In the genomic region with DNA sequence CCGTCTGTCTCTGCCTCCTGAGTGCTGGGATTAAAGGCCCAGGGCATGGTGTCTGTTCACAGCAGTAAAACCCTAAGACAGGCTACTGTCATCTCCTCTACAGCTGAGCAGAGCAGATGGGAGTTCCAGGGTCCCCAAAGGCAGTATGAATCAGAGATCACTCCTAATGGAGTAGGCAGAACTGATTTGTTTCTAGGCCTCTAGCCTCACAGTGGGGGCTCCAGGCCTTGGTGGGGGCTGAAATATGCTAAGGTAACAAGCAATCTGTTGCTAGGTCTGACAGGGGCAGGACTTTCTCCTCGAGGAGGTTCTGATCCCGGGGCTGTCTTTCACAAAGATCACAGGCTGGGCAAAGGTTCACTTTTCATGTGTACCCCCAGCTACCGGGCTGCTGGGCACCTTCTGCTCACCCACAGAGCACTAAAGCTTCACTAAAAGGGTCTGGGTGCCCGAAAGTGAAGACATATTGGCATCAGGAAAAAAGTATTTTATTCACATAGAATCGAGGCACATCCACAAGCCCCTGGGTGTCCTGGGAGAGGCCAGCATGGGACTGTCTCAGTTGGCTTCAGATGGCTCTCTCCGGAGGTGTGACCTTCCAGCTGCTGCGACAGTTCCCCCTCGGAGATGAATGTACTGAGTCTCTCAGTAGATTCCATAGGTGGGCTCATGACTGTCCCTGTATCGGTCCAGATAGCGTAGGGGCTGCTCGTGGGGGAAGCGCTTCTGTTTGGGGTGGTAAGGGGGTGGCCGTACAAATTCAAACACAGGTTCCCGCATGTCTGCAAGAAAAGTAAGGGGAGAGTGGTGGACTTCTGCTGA, we compare ENCODE assay signal across 8 mouse cellular contexts. TPM values are rescaled to one million over a fixed set of nuclear protein-coding genes. Genes with fewer than 3 reads are reported as not detected.
DNase-seq lines count a peak whose midpoint lies in the region; ATAC-seq and TF ChIP-seq lines count a peak whose summit lies in the region.

No protein-coding gene starts in this region.

- intact Hi-C loops in left cerebral cortex, postnatal 36 days (cut with DNase I): loop anchor here (2.0 to 5.0 kb wide), 2 partner anchors 101 to 199 kb away; a partner anchor contains a TSS

- peaks cover 11% of the 10 kb centered on the region for H3K4me1 ChIP-seq in kidney, postnatal 0 days (replicated peaks; ENCODE audit: insufficient read depth, low read length)
- H3K4me1 ChIP-seq in embryonic facial prominence, embryonic 10.5 days: peaks cover 64% of the 10 kb centered on the region
- H3K4me1 ChIP-seq in intestine, embryonic 14.5 days (replicated peaks; ENCODE audit: control insufficient read depth, insufficient read depth, low read length): peaks cover 18% of the 10 kb centered on the region

- peak overlapping the region; percentile 91 for H3K27ac ChIP-seq in kidney, postnatal 0 days
- 0 out of 2 replicates have a peak overlapping the region, but pooled peaks have one; percentile 26 for H3K27ac ChIP-seq in embryonic facial prominence, embryonic 10.5 days (replicated peaks)
- H3K27ac ChIP-seq in intestine, embryonic 14.5 days (ENCODE audit: low read depth): peak overlapping the region; percentile 84

- no peak for TF ChIP-seq CTCF in kidney, postnatal 0 days (IDR thresholded peaks at IDR 0.05; ENCODE audit: low read depth)

- peak overlapping the region; percentile 72 for H3K4me2 ChIP-seq in kidney, postnatal 0 days (ENCODE audit: low read length)
- peak overlapping the region; percentile 50 for H3K4me2 ChIP-seq in intestine, embryonic 14.5 days (ENCODE audit: low read length)
- peak overlapping the region; percentile 93 for H3K4me2 ChIP-seq in myocyte (ENCODE audit: low read depth)

- TF ChIP-seq POLR2A in myocyte (IDR thresholded peaks at IDR 0.05; ENCODE audit: insufficient read length, low read depth): no peak

- H3K79me2 ChIP-seq in myocyte (ENCODE audit: control insufficient read depth, insufficient read depth): peaks cover 8% of the 10 kb centered on the region

- peak overlapping the region; percentile 27 for H3ac ChIP-seq in myocyte (ENCODE audit: control insufficient read depth, insufficient read length)

- DNase-seq in kidney, postnatal 0 days (ENCODE audit: low spot score): no peak
- no peak for DNase-seq in kidney, postnatal 36 days
- no peak for DNase-seq in embryonic facial prominence, embryonic 10.5 days (ENCODE audit: low spot score)
- peak; percentile 67 for DNase-seq in intestine, embryonic 14.5 days (ENCODE audit: low spot score)
- DNase-seq in layer of hippocampus, adult 18-20 months (ENCODE audit: low spot score in 2 of 2): no peak
- no peak for DNase-seq in left cerebral cortex, adult 11 months (ENCODE audit: low spot score)
- DNase-seq in left cerebral cortex, postnatal 36 days (ENCODE audit: low spot score in 2 of 2): no peak

- ATAC-seq in kidney, postnatal 0 days (replicated peaks; ENCODE audit: low FRiP score, low read depth): no peak
- ATAC-seq in intestine, embryonic 14.5 days (replicated peaks; ENCODE audit: low FRiP score, low TSS enrichment, low read depth): no peak

- peak overlapping the region; percentile 59 for H3K9ac ChIP-seq in kidney, postnatal 0 days (ENCODE audit: low read depth, low read length)
- H3K9ac ChIP-seq in intestine, embryonic 14.5 days (ENCODE audit: low read length): peak overlapping the region; percentile 67

- 72% methylated on average over 15 of the region's 15 CpGs for WGBS in kidney, postnatal 0 days
- 82% methylated on average over 15 of the region's 15 CpGs for WGBS in embryonic facial prominence, embryonic 10.5 days
- WGBS in intestine, embryonic 14.5 days: 78% methylated on average over 15 of the region's 15 CpGs

- 0 out of 2 replicates have a peak, but pooled peaks cover 8% of the 10 kb centered on the region for H3K36me3 ChIP-seq in kidney, postnatal 0 days (ENCODE audit: insufficient read depth, low read length)
- peaks cover 53% of the 10 kb centered on the region for H3K36me3 ChIP-seq in embryonic facial prominence, embryonic 10.5 days (replicated peaks)
- peaks cover 37% of the 10 kb centered on the region for H3K36me3 ChIP-seq in intestine, embryonic 14.5 days (ENCODE audit: control insufficient read depth, insufficient read depth, low read length)
- peaks cover 3% of the 10 kb centered on the region for H3K36me3 ChIP-seq in myocyte (ENCODE audit: control insufficient read depth, insufficient read depth)

- no peaks in the 10 kb centered on the region for H3K27me3 ChIP-seq in kidney, postnatal 0 days (ENCODE audit: insufficient read depth, low read length)
- H3K27me3 ChIP-seq in embryonic facial prominence, embryonic 10.5 days (replicated peaks; ENCODE audit: low read depth, poor library complexity, severe bottlenecking): peaks cover 18% of the 10 kb centered on the region
- H3K27me3 ChIP-seq in intestine, embryonic 14.5 days (replicated peaks; ENCODE audit: control insufficient read depth, insufficient read depth, low read length): no peaks in the 10 kb centered on the region
- no peaks in the 10 kb centered on the region for H3K27me3 ChIP-seq in myocyte (ENCODE audit: control insufficient read depth, insufficient read depth, insufficient read length)

- H3K9me3 ChIP-seq in kidney, postnatal 0 days (replicated peaks; ENCODE audit: low read length): no peaks in the 10 kb centered on the region
- no peaks in the 10 kb centered on the region for H3K9me3 ChIP-seq in embryonic facial prominence, embryonic 10.5 days
- no peaks in the 10 kb centered on the region for H3K9me3 ChIP-seq in intestine, embryonic 14.5 days (ENCODE audit: control insufficient read depth, low read length)

- peak overlapping the region; percentile 47 for H3K4me3 ChIP-seq in kidney, postnatal 0 days (replicated peaks; ENCODE audit: low read depth, low read length)
- H3K4me3 ChIP-seq in embryonic facial prominence, embryonic 10.5 days: peak overlapping the region; percentile 69
- H3K4me3 ChIP-seq in intestine, embryonic 14.5 days (ENCODE audit: low read depth, low read length): peak overlapping the region; percentile 43; the same call in 1 of the 2 replicates
- H3K4me3 ChIP-seq in myocyte: peak overlapping the region; percentile 57

TF ChIP-seq in myocyte, 11 proteins besides CTCF, POLR2A, EP300 and RAD21 (continues in another document):
- TF ChIP-seq MAX (IDR thresholded peaks at IDR 0.05; ENCODE audit: low read depth) (no peak), MYOG (IDR thresholded peaks at IDR 0.05; ENCODE audit: control insufficient read depth in 1 of 3, insufficient read depth in 1 of 3, insufficient read length in 2 of 3, low read depth in 2 of 3) (no peak), SRF (IDR thresholded peaks at IDR 0.05; ENCODE audit: control insufficient read depth, insufficient read length, low read depth) (no peak), MYOD1 (IDR thresholded peaks at IDR 0.05; ENCODE audit: control insufficient read depth in 1 of 3, insufficient read length in 2 of 3, low read depth in 2 of 3) (no peak), POLR2AphosphoS2 (IDR thresholded peaks at IDR 0.05; ENCODE audit: insufficient read length, low read depth) (no peak), TCF3 (IDR thresholded peaks at IDR 0.05; ENCODE audit: insufficient read length, low read depth) (no peak), USF1 (IDR thresholded peaks at IDR 0.05; ENCODE audit: low read depth) (no peak), TCF12 (IDR thresholded peaks at IDR 0.05; ENCODE audit: insufficient read depth, poor library complexity, severe bottlenecking) (no peak), REST (IDR thresholded peaks at IDR 0.05; ENCODE audit: insufficient read depth, insufficient read length) (no peak), E2F4 (IDR thresholded peaks at IDR 0.05; ENCODE audit: insufficient read depth) (no peak)

RNA-seq across cellular contexts. Expression of a gene that starts 0.6 kb away (rescaled TPM):
- polyA plus RNA-seq in kidney, postnatal 0 days (2015; fragmentation: Nextera tagmentation; extraction: Ambion mirVana): 3.1 and 3.3 TPM in 2 replicates
- 1.9 and 2.3 TPM in 2 replicates for polyA plus RNA-seq in embryonic facial prominence, embryonic 10.5 days (2016; fragmentation: Nextera tagmentation; extraction: Ambion mirVana)
- 5.3 and 5.5 TPM in 2 replicates for polyA plus RNA-seq in intestine, embryonic 14.5 days (2014; fragmentation: Nextera tagmentation; extraction: Ambion mirVana)
- polyA plus RNA-seq in myocyte (2012; fragmentation: generic; extraction: Trizol): 1.9 TPM
- 1 to 10 TPM; 6.7 to 8.3 TPM for total RNA-seq in layer of hippocampus, adult 18-20 months (2021)
- 1 to 10 TPM; 7.2 to 8.4 TPM for total RNA-seq in left cerebral cortex, postnatal 36 days (2021)

RNA-seq across cellular contexts. Expression of a gene that starts 4.5 kb away (rescaled TPM):
- polyA plus RNA-seq in kidney, postnatal 0 days (2015; fragmentation: Nextera tagmentation; extraction: Ambion mirVana): 40.8 and 41.7 TPM in 2 replicates
- polyA plus RNA-seq in embryonic facial prominence, embryonic 10.5 days (2016; fragmentation: Nextera tagmentation; extraction: Ambion mirVana): 4.5 and 4.7 TPM in 2 replicates
- polyA plus RNA-seq in intestine, embryonic 14.5 days (2014; fragmentation: Nextera tagmentation; extraction: Ambion mirVana): 10.8 and 13.1 TPM in 2 replicates
- polyA plus RNA-seq in myocyte (2012; fragmentation: generic; extraction: Trizol): 101 TPM
- total RNA-seq in layer of hippocampus, adult 18-20 months (2021): 1 to 10 TPM; 4.8 to 6.2 TPM
- 1 to 10 TPM; 7.0 to 9.6 TPM for total RNA-seq in left cerebral cortex, postnatal 36 days (2021)

RNA-seq across cellular contexts. Expression of a gene that starts 7.1 kb away (rescaled TPM):
- 81.1 and 89.8 TPM in 2 replicates for polyA plus RNA-seq in kidney, postnatal 0 days (2015; fragmentation: Nextera tagmentation; extraction: Ambion mirVana)
- 108 and 117 TPM in 2 replicates for polyA plus RNA-seq in embryonic facial prominence, embryonic 10.5 days (2016; fragmentation: Nextera tagmentation; extraction: Ambion mirVana)
- 111 and 113 TPM in 2 replicates for polyA plus RNA-seq in intestine, embryonic 14.5 days (2014; fragmentation: Nextera tagmentation; extraction: Ambion mirVana)
- polyA plus RNA-seq in myocyte (2012; fragmentation: generic; extraction: Trizol): 141 TPM
- 10 to 100 TPM; 60.2 to 61.2 TPM for total RNA-seq in layer of hippocampus, adult 18-20 months (2021)
- total RNA-seq in left cerebral cortex, postnatal 36 days (2021): 10 to 100 TPM; 58.3 to 62.1 TPM

RNA-seq across cellular contexts. Expression of a gene that starts 36.4 kb away (rescaled TPM):
- polyA plus RNA-seq in kidney, postnatal 0 days (2015; fragmentation: Nextera tagmentation; extraction: Ambion mirVana): 16.8 and 20.0 TPM in 2 replicates
- polyA plus RNA-seq in embryonic facial prominence, embryonic 10.5 days (2016; fragmentation: Nextera tagmentation; extraction: Ambion mirVana): 61.0 and 61.8 TPM in 2 replicates
- 22.8 and 23.3 TPM in 2 replicates for polyA plus RNA-seq in intestine, embryonic 14.5 days (2014; fragmentation: Nextera tagmentation; extraction: Ambion mirVana)
- 41.7 TPM for polyA plus RNA-seq in myocyte (2012; fragmentation: generic; extraction: Trizol)
- 10 to 100 TPM; 82.3 to 83.6 TPM for total RNA-seq in layer of hippocampus, adult 18-20 months (2021)
- 10 to 100 TPM; 65.5 to 98.0 TPM for total RNA-seq in left cerebral cortex, postnatal 36 days (2021)

RNA-seq across cellular contexts. Expression of a gene that starts 44.8 kb away (rescaled TPM):
- 121 and 125 TPM in 2 replicates for polyA plus RNA-seq in kidney, postnatal 0 days (2015; fragmentation: Nextera tagmentation; extraction: Ambion mirVana)
- polyA plus RNA-seq in embryonic facial prominence, embryonic 10.5 days (2016; fragmentation: Nextera tagmentation; extraction: Ambion mirVana): 74.2 and 76.8 TPM in 2 replicates
- 78.0 and 85.0 TPM in 2 replicates for polyA plus RNA-seq in intestine, embryonic 14.5 days (2014; fragmentation: Nextera tagmentation; extraction: Ambion mirVana)
- polyA plus RNA-seq in myocyte (2012; fragmentation: generic; extraction: Trizol): 156 TPM
- total RNA-seq in layer of hippocampus, adult 18-20 months (2021): 100 to 1,000 TPM; 450 to 480 TPM
- total RNA-seq in left cerebral cortex, postnatal 36 days (2021): 100 to 1,000 TPM; 388 to 420 TPM

Comparison
In these comparisons a context has a peak if more than half of its experiments do, and no peak if none do; other contexts are left out.
1. H3K27ac ChIP-seq: peak in every context shown above with its lines; median percentile 91 in kidney, postnatal 0 days; 84 in intestine, embryonic 14.5 days; 26 in embryonic facial prominence, embryonic 10.5 days.